Mouse (Mus musculus) embryonic facial prominence, embryonic 13.5 days (tissue): ENCODE measurements around the gene Rpl31. TPM values are rescaled to one million over a fixed set of nuclear protein-coding genes. Genes with fewer than 3 reads are reported as not detected.

Experiments
- ATAC-seq: fragments of 200-750 bp; cut with Nextera tagmentation; 2 replicates; pipeline ENCODE4 v1.8.0; 2017; ENCODE audit warnings: low read depth; ENCODE audit not compliant: insufficient number of reproducible peaks, insufficient read depth, low FRiP score, low TSS enrichment
- H3K27ac ChIP-seq: fragments of 300-500 bp; sonication (generic); 2 replicates; pipeline ENCODE4 v1.5.1; 2015; ENCODE audit warnings: moderate library complexity, mild to moderate bottlenecking, inconsistent platforms
- H3K27me3 ChIP-seq: fragments of 300-500 bp; sonication (generic); 2 replicates; pipeline ENCODE4 v1.6.1; 2015; ENCODE audit warnings: mild to moderate bottlenecking, inconsistent platforms
- H3K36me3 ChIP-seq: fragments of 300-500 bp; sonication (generic); 2 replicates; pipeline ENCODE4 v1.6.1; 2015; ENCODE audit warnings: mild to moderate bottlenecking, inconsistent platforms
- H3K4me1 ChIP-seq: fragments of 300-500 bp; sonication (generic); 2 replicates; pipeline ENCODE4 v1.6.1; 2015; ENCODE audit warnings: inconsistent platforms
- H3K4me2 ChIP-seq: fragments of 300-500 bp; sonication (generic); 2 replicates; pipeline ENCODE4 v1.6.1; 2015; ENCODE audit warnings: moderate library complexity, mild to moderate bottlenecking, inconsistent platforms
- H3K4me3 ChIP-seq: fragments of 300-500 bp; sonication (generic); 2 replicates; pipeline ENCODE4 v1.5.1; 2015; ENCODE audit warnings: mild to moderate bottlenecking, inconsistent platforms
- H3K9ac ChIP-seq: fragments of 300-500 bp; sonication (generic); 2 replicates; pipeline ENCODE4 v1.6.1; 2015; ENCODE audit warnings: mild to moderate bottlenecking, inconsistent platforms
- H3K9me3 ChIP-seq: fragments of 300-500 bp; sonication (generic); 2 replicates; pipeline ENCODE4 v1.6.1; 2016; ENCODE audit warnings: inconsistent platforms
- WGBS: fragments of 180-500 bp; shearing (Covaris S2); methylation state at CpG from one replicate; pipeline ENCODE4 v1.1.7; 2015; ENCODE audit warnings: mixed read lengths; 5-methylcytosine and 5-hydroxymethylcytosine counted together
- polyA plus RNA-seq: library from polyadenylated mRNA; unstranded; fragments of >200 nt; fragmentation: Nextera tagmentation; extraction: Ambion mirVana; gene quantifications from 2 replicates; pipeline ENCODE4 v1.2.1, GENCODE M21; 2015

Gene Rpl31
- polyA plus RNA-seq, 1 experiment from 2014 or later: 635 TPM

- no peaks in the 10 kb centered on the region for H3K9me3 ChIP-seq
- H3K9ac ChIP-seq: no peak overlapping the region
- H3K4me2 ChIP-seq: no peak overlapping the region
- peaks cover 55% of the 10 kb centered on the region for H3K27me3 ChIP-seq
- H3K27ac ChIP-seq: no peak overlapping the region
- H3K4me3 ChIP-seq: no peak overlapping the region
- no peak for ATAC-seq
- H3K4me1 ChIP-seq: peaks cover 7% of the 10 kb centered on the region
- WGBS: 47% methylated on average over 5 of the region's 5 CpGs
- H3K36me3 ChIP-seq: no peaks in the 10 kb centered on the region
Measured at GRCm38 (mm10) chr1:39339455-39339854, 28.2 kb upstream of the Rpl31 start.

GRCm38 (mm10) chr1:39340156-39340555 is 27.5 kb upstream of the Rpl31 start:
- H3K9ac ChIP-seq: no peak overlapping the region
- no peak overlapping the region for H3K4me3 ChIP-seq
- H3K9me3 ChIP-seq: no peaks in the 10 kb centered on the region
- H3K36me3 ChIP-seq: no peaks in the 10 kb centered on the region
- H3K27me3 ChIP-seq: peaks cover 52% of the 10 kb centered on the region
- H3K27ac ChIP-seq: no peak overlapping the region
- 82% methylated on average over 6 of the region's 6 CpGs for WGBS
- ATAC-seq: no peak
- H3K4me1 ChIP-seq: peaks cover 7% of the 10 kb centered on the region
- no peak overlapping the region for H3K4me2 ChIP-seq

GRCm38 (mm10) chr1:39340647-39341046 is 27.0 kb upstream of the Rpl31 start:
- H3K4me2 ChIP-seq: no peak overlapping the region
- H3K4me1 ChIP-seq: peaks cover 5% of the 10 kb centered on the region
- 19% methylated on average over 8 of the region's 8 CpGs for WGBS
- no peak overlapping the region for H3K9ac ChIP-seq
- no peaks in the 10 kb centered on the region for H3K36me3 ChIP-seq
- H3K9me3 ChIP-seq: no peaks in the 10 kb centered on the region
- H3K27ac ChIP-seq: no peak overlapping the region
- H3K27me3 ChIP-seq: peaks cover 52% of the 10 kb centered on the region
- ATAC-seq: no peak
- H3K4me3 ChIP-seq: no peak overlapping the region

- H3K4me3 ChIP-seq: no peak overlapping the region
- no peak overlapping the region for H3K9ac ChIP-seq
- 84% methylated on average over 4 of the region's 4 CpGs for WGBS
- no peaks in the 10 kb centered on the region for H3K9me3 ChIP-seq
- no peak for ATAC-seq
- H3K4me1 ChIP-seq: no peaks in the 10 kb centered on the region
- H3K36me3 ChIP-seq: no peaks in the 10 kb centered on the region
- H3K4me2 ChIP-seq: no peak overlapping the region
- peaks cover 43% of the 10 kb centered on the region for H3K27me3 ChIP-seq
- no peak overlapping the region for H3K27ac ChIP-seq
Measured at GRCm38 (mm10) chr1:39341807-39342206, 25.8 kb upstream of the Rpl31 start.

GRCm38 (mm10) chr1:39343242-39343641 is 24.4 kb upstream of the Rpl31 start:
- WGBS: 70% methylated on average over 5 of the region's 5 CpGs
- Histone ChIP-seq H3K4me1 (no peaks in the 10 kb centered on the region), H3K27me3 (peaks cover 34% of the 10 kb centered on the region), H3K4me3 (no peak overlapping the region), H3K9ac (no peak overlapping the region), H3K4me2 (no peak overlapping the region), H3K9me3 (no peaks in the 10 kb centered on the region), H3K36me3 (no peaks in the 10 kb centered on the region), H3K27ac (no peak overlapping the region)
- no peak for ATAC-seq

GRCm38 (mm10) chr1:39344981-39345600 is 22.6 kb upstream of the Rpl31 start:
- peaks cover 18% of the 10 kb centered on the region; the same call in 1 of the 2 replicates for H3K27me3 ChIP-seq
- 67% methylated on average over 21 of the region's 21 CpGs for WGBS
- no peaks in the 10 kb centered on the region for H3K9me3 ChIP-seq
- H3K4me2 ChIP-seq: no peak overlapping the region
- peaks cover 6% of the 10 kb centered on the region; the same call in 1 of the 2 replicates for H3K4me1 ChIP-seq
- no peaks in the 10 kb centered on the region for H3K36me3 ChIP-seq
- H3K4me3 ChIP-seq: no peak overlapping the region
- no peak overlapping the region for H3K9ac ChIP-seq
- no peak for ATAC-seq
- no peak overlapping the region for H3K27ac ChIP-seq

- 73% methylated on average over 1 of the region's 1 CpGs for WGBS
- no peak overlapping the region for H3K4me3 ChIP-seq
- peaks cover 10% of the 10 kb centered on the region; the same call in 1 of the 2 replicates for H3K27me3 ChIP-seq
- no peak overlapping the region for H3K27ac ChIP-seq
- no peak for ATAC-seq
- H3K9ac ChIP-seq: no peak overlapping the region
- no peak overlapping the region for H3K4me2 ChIP-seq
- H3K9me3 ChIP-seq: no peaks in the 10 kb centered on the region
- no peaks in the 10 kb centered on the region for H3K36me3 ChIP-seq
- peaks cover 6% of the 10 kb centered on the region; the same call in 1 of the 2 replicates for H3K4me1 ChIP-seq
Measured at GRCm38 (mm10) chr1:39349001-39349400, 18.6 kb upstream of the Rpl31 start.

- H3K36me3 ChIP-seq: no peaks in the 10 kb centered on the region
- H3K4me3 ChIP-seq: no peak overlapping the region
- H3K9ac ChIP-seq: no peak overlapping the region
- no peak overlapping the region for H3K4me2 ChIP-seq
- no peak for ATAC-seq
- peaks cover 10% of the 10 kb centered on the region; the same call in 1 of the 2 replicates for H3K27me3 ChIP-seq
- WGBS: 83% methylated on average over 7 of the region's 7 CpGs
- H3K4me1 ChIP-seq: peaks cover 6% of the 10 kb centered on the region; the same call in 1 of the 2 replicates
- H3K27ac ChIP-seq: no peak overlapping the region
- H3K9me3 ChIP-seq: no peaks in the 10 kb centered on the region
Measured at GRCm38 (mm10) chr1:39349427-39349826, 18.2 kb upstream of the Rpl31 start.

GRCm38 (mm10) chr1:39361754-39362514 is 5.7 kb upstream of the Rpl31 start:
- peak overlapping the region; percentile 52 for H3K4me2 ChIP-seq
- no peak for ATAC-seq
- WGBS: 31% methylated on average over 24 of the region's 24 CpGs

GRCm38 (mm10) chr1:39362515-39362893 is 5.1 kb upstream of the Rpl31 start:
- no peak for ATAC-seq
- Histone ChIP-seq H3K4me1 (peaks cover 28% of the 10 kb centered on the region), H3K4me2 (0 out of 2 replicates have a peak overlapping the region, but pooled peaks have one; percentile 52), H3K27ac (no peak overlapping the region), H3K9ac (no peak overlapping the region), H3K27me3 (peaks cover 34% of the 10 kb centered on the region), H3K36me3 (no peaks in the 10 kb centered on the region), H3K9me3 (0 out of 2 replicates have a peak, but pooled peaks cover 6% of the 10 kb centered on the region), H3K4me3 (no peak overlapping the region)
- 46% methylated on average over 7 of the region's 7 CpGs for WGBS

More at GRCm38 (mm10) chr1:39361754-39362514, 5.7 kb upstream of the Rpl31 start:
- peaks cover 34% of the 10 kb centered on the region for H3K27me3 ChIP-seq
- H3K9me3 ChIP-seq: 0 out of 2 replicates have a peak, but pooled peaks cover 6% of the 10 kb centered on the region
- H3K27ac ChIP-seq: no peak overlapping the region
- H3K4me3 ChIP-seq: peak overlapping the region; percentile 30
- H3K36me3 ChIP-seq: no peaks in the 10 kb centered on the region
- H3K9ac ChIP-seq: peak overlapping the region; percentile 41
- peaks cover 25% of the 10 kb centered on the region for H3K4me1 ChIP-seq

- Histone ChIP-seq H3K4me1 (peaks cover 38% of the 10 kb centered on the region), H3K4me2 (no peak overlapping the region)
Measured at GRCm38 (mm10) chr1:39365562-39365961, 2.1 kb upstream of the Rpl31 start.

GRCm38 (mm10) chr1:39367045-39367444 is 597 bp upstream of the Rpl31 start:
- H3K36me3 ChIP-seq: peaks cover 30% of the 10 kb centered on the region
- WGBS: 21% methylated on average over 6 of the region's 6 CpGs
- H3K9me3 ChIP-seq: no peaks in the 10 kb centered on the region
- no peak for ATAC-seq
- H3K4me2 ChIP-seq: peak overlapping the region; percentile 85
- H3K9ac ChIP-seq: peak overlapping the region; percentile 97
- peaks cover 7% of the 10 kb centered on the region for H3K27me3 ChIP-seq
- peak overlapping the region; percentile 92 for H3K27ac ChIP-seq
- peak overlapping the region; percentile 91 for H3K4me3 ChIP-seq
- H3K4me1 ChIP-seq: peaks cover 31% of the 10 kb centered on the region

More at GRCm38 (mm10) chr1:39365562-39365961, 2.1 kb upstream of the Rpl31 start:
- ATAC-seq: no peak
- peaks cover 21% of the 10 kb centered on the region for H3K27me3 ChIP-seq
- peaks cover 15% of the 10 kb centered on the region for H3K36me3 ChIP-seq
- H3K27ac ChIP-seq: 0 out of 2 replicates have a peak overlapping the region, but pooled peaks have one; percentile 51
- 28% methylated on average over 1 of the region's 1 CpGs for WGBS
- H3K9ac ChIP-seq: no peak overlapping the region
- H3K4me3 ChIP-seq: no peak overlapping the region
- no peaks in the 10 kb centered on the region for H3K9me3 ChIP-seq
